Mouse (Mus musculus): ENCODE measurements around the gene D130043K22Rik. TPM values are rescaled to one million over a fixed set of nuclear protein-coding genes. Genes with fewer than 3 reads are reported as not detected.

Gene D130043K22Rik
- polyA plus RNA-seq, 1 experiment from 2014 or later = 0.58 TPM

DNA sequence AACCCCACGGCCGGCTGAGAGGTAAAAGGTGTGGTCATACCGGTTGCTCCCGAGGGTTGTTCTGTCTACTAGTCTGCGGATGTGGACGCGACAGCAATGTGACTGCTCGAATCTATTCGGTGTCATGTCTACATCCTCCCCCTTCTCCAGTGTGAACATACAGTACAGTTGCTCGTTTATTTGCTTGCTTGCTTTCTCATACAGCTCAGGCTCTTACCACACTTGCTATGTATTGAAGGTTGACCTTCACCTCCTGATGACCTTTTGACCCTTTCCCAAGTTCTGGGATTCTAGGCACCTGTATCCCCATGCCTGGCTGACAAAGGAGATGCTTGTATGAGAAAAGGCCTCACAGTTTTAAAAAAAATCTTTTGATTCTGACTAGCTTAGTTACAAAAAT is 22.9 kb downstream of the D130043K22Rik start:
- 90% methylated on average over 10 of the region's 10 CpGs for WGBS
- no peak overlapping the region for H3K4me3 ChIP-seq
- no peak for ATAC-seq (ENCODE audit: insufficient number of reproducible peaks, insufficient read depth, low FRiP score, low TSS enrichment)
- no peaks in the 10 kb centered on the region for H3K9me3 ChIP-seq
- H3K27me3 ChIP-seq = no peaks in the 10 kb centered on the region
- H3K4me1 ChIP-seq = no peaks in the 10 kb centered on the region
- no peak overlapping the region for H3K4me2 ChIP-seq (replicated peaks)
- no peak overlapping the region for H3K9ac ChIP-seq
- no peaks in the 10 kb centered on the region for H3K36me3 ChIP-seq
- H3K27ac ChIP-seq = no peak overlapping the region

DNA sequence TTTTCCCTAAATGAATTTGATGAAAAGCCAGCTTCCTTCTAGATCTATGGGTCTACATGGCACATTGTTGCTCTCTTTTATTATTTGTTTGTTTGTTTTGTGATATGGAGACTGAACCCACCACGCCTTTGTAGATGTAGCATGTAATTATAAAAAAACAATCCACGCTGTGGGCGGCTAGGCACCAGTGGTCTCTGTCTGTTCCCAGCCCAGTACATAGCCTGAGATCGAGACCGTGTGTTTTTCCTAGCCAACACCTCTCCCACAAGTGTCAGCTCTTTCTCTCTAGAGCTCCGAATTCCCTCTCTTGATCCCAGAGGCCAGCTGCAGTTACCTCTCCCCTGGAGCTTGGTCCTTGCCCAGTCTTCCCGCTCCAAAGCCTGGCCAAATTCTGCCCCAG is 23.3 kb downstream of the D130043K22Rik start:
- no peak overlapping the region for H3K27ac ChIP-seq
- no peaks in the 10 kb centered on the region for H3K4me1 ChIP-seq
- no peak overlapping the region for H3K9ac ChIP-seq
- no peak for ATAC-seq (ENCODE audit: insufficient number of reproducible peaks, insufficient read depth, low FRiP score, low TSS enrichment)
- H3K4me2 ChIP-seq (replicated peaks) = no peak overlapping the region
- no peaks in the 10 kb centered on the region for H3K36me3 ChIP-seq
- H3K4me3 ChIP-seq = no peak overlapping the region
- H3K9me3 ChIP-seq = no peaks in the 10 kb centered on the region
- WGBS = 87% methylated on average over 7 of the region's 7 CpGs
- H3K27me3 ChIP-seq = no peaks in the 10 kb centered on the region

DNA sequence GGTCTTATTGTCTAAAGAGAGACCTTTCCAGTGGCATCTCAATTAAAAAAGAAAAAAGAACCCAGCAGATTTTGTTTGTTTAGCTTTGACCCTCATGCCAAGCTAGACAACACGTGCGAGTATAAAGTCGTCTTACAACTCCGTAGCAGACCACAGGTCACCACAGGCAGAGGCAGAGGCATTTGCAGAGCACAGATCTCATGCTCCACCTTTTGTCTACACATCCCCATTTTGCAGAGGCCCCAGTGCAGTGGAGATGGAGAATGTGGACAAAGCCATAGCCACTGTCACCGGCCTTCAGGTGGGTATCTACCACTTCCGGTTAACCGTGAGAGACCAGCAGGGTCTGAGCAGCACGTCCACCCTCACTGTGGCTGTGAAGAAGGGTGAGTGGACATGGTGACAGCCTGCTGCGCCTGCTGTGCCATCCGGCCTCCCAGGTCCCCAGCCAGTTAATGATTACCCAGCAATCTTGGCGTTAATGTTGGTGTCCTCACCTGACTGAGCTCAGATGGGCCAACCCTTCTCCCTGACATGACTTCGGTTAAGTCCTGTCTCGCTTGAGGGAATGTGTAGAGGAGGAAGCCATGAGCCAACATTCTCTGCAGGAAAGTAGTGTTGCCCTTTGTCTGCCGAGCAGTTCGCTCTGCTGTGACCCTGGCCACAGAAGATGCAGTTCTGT is 34.6 kb downstream of the D130043K22Rik start:
- H3K27me3 ChIP-seq = no peaks in the 10 kb centered on the region
- WGBS = 88% methylated on average over 15 of the region's 15 CpGs
- ATAC-seq (ENCODE audit: insufficient number of reproducible peaks, insufficient read depth, low FRiP score, low TSS enrichment) = no peak
- H3K9me3 ChIP-seq = 0 out of 2 replicates have a peak, but pooled peaks cover 6% of the 10 kb centered on the region
- H3K27ac ChIP-seq = no peak overlapping the region
- no peak overlapping the region for H3K9ac ChIP-seq
- no peak overlapping the region for H3K4me2 ChIP-seq (replicated peaks)
- H3K36me3 ChIP-seq = no peaks in the 10 kb centered on the region
- no peak overlapping the region for H3K4me3 ChIP-seq
- H3K4me1 ChIP-seq = no peaks in the 10 kb centered on the region

DNA sequence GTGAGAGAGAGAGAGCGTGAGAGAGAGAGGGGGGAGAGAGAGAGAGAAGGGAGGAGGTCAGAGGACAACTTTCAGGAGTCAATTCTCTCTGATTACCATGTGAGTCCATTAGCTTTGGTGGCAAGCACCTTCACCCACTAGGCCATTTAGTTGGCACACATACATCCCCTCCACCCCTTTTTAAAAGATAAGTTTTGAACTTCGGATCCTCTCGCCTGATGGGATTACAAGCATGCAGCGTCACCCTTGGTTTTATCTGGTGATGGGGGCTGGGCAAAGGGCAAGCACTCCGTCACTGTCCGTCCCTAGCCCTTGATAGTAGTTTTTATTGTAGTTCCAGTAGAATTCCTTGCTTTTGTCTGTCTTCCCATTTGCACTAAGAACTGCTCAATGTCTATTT is 35.3 kb downstream of the D130043K22Rik start:
- Histone ChIP-seq H3K4me2 (replicated peaks) (no peak overlapping the region), H3K27ac (no peak overlapping the region), H3K9ac (no peak overlapping the region), H3K4me3 (no peak overlapping the region), H3K27me3 (no peaks in the 10 kb centered on the region), H3K9me3 (0 out of 2 replicates have a peak, but pooled peaks cover 6% of the 10 kb centered on the region), H3K4me1 (no peaks in the 10 kb centered on the region), H3K36me3 (no peaks in the 10 kb centered on the region)
- 87% methylated on average over 6 of the region's 6 CpGs for WGBS
- ATAC-seq (ENCODE audit: insufficient number of reproducible peaks, insufficient read depth, low FRiP score, low TSS enrichment) = no peak

DNA sequence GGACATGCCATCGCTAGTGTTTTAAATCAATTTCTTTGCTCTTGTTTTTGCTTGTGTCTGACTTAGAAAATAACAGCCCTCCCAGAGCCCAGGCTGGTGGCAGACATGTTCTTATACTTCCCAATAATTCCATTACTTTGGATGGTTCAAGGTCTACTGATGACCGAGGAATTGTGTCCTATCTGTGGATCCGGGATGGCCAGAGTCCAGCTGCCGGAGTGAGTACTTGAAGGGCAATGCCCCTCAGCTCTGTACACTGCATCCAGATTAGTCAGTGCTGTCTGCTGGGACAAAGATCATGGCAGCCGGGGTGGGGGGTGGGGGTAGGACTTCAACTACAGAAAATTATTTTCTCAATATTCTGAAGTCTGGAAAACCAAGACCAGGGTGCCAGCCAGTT is 35.8 kb downstream of the D130043K22Rik start:
- H3K4me2 ChIP-seq (replicated peaks) = no peak overlapping the region
- 90% methylated on average over 5 of the region's 5 CpGs for WGBS
- no peak overlapping the region for H3K4me3 ChIP-seq
- no peaks in the 10 kb centered on the region for H3K4me1 ChIP-seq
- H3K36me3 ChIP-seq = no peaks in the 10 kb centered on the region
- H3K27me3 ChIP-seq = no peaks in the 10 kb centered on the region
- no peak overlapping the region for H3K9ac ChIP-seq
- ATAC-seq (ENCODE audit: insufficient number of reproducible peaks, insufficient read depth, low FRiP score, low TSS enrichment) = no peak
- 0 out of 2 replicates have a peak, but pooled peaks cover 1% of the 10 kb centered on the region for H3K9me3 ChIP-seq
- H3K27ac ChIP-seq = no peak overlapping the region

DNA sequence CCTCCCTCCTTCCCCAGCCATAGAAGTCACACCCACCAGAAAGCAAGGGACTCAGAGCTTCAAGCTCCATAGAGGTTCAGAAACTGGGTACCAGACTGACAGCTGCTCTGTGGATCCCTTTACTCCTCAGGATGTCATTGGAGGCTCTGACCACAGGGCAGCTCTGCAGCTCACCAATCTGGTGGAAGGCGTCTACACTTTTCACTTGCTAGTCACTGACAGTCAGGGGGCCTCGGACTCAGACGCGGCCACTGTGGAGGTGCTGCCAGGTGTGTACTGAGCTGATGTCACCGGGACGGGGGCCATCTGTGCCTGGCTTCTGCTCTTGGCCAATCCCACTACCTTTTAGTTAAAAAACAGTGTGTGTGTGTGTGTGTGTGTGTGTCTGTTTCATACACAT is 37.5 kb downstream of the D130043K22Rik start:
- ATAC-seq (ENCODE audit: insufficient number of reproducible peaks, insufficient read depth, low FRiP score, low TSS enrichment) = no peak
- Histone ChIP-seq H3K27ac (no peak overlapping the region), H3K4me2 (replicated peaks) (no peak overlapping the region), H3K4me1 (no peaks in the 10 kb centered on the region), H3K9me3 (no peaks in the 10 kb centered on the region), H3K9ac (no peak overlapping the region), H3K36me3 (no peaks in the 10 kb centered on the region), H3K4me3 (no peak overlapping the region), H3K27me3 (no peaks in the 10 kb centered on the region)
- WGBS = 95% methylated on average over 6 of the region's 6 CpGs

DNA sequence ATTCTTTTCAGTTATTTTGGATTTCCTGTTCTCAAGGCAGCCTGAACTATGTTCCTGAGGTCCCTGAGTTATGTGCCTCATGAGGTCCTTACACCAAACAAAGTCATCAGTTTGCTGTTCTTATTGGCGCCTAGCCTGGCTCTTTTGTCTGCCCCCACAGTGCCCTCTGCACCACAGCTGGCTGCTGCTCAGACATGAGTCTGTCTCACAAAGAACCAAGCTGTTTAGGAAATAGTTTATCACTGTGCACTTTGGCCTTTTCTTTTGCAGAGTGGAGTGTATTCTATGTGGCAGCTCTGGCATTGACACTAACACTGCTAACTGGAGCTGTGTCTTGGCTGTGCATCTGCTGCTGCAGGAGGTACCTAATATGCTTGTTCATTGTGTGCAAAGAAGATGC is 44.6 kb downstream of the D130043K22Rik start:
- H3K27me3 ChIP-seq = no peaks in the 10 kb centered on the region
- no peak for ATAC-seq (ENCODE audit: insufficient number of reproducible peaks, insufficient read depth, low FRiP score, low TSS enrichment)
- H3K4me2 ChIP-seq (replicated peaks) = no peak overlapping the region
- no peaks in the 10 kb centered on the region for H3K36me3 ChIP-seq
- H3K4me3 ChIP-seq = no peak overlapping the region
- no peaks in the 10 kb centered on the region for H3K9me3 ChIP-seq
- WGBS = 71% methylated on average over 1 of the region's 1 CpGs
- no peaks in the 10 kb centered on the region for H3K4me1 ChIP-seq
- H3K27ac ChIP-seq = no peak overlapping the region
- no peak overlapping the region for H3K9ac ChIP-seq

DNA sequence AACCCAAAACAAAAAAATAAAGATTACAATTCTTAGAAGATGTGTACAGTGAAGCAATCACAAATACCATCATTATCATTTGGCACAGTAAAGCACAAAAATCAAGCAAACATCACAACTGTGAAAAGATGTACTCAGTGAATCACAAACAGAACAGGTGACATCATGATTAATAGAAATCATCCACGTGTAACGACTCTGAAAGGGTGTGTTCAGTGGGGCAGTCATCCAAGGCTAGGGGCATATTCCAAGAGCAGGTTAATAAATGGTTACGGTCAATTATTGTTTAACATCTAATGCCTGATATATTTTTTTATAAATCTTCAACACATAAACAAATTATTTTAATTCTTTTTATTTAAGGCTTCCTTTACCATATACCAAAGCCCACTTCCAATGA is 47.6 kb downstream of the D130043K22Rik start:
- H3K9ac ChIP-seq = no peak overlapping the region
- 93% methylated on average over 3 of the region's 3 CpGs for WGBS
- H3K27ac ChIP-seq = no peak overlapping the region
- H3K27me3 ChIP-seq = no peaks in the 10 kb centered on the region
- H3K4me2 ChIP-seq (replicated peaks) = no peak overlapping the region
- no peaks in the 10 kb centered on the region for H3K36me3 ChIP-seq
- no peak overlapping the region for H3K4me3 ChIP-seq
- ATAC-seq (ENCODE audit: insufficient number of reproducible peaks, insufficient read depth, low FRiP score, low TSS enrichment) = no peak
- H3K4me1 ChIP-seq = no peaks in the 10 kb centered on the region
- no peaks in the 10 kb centered on the region for H3K9me3 ChIP-seq

DNA sequence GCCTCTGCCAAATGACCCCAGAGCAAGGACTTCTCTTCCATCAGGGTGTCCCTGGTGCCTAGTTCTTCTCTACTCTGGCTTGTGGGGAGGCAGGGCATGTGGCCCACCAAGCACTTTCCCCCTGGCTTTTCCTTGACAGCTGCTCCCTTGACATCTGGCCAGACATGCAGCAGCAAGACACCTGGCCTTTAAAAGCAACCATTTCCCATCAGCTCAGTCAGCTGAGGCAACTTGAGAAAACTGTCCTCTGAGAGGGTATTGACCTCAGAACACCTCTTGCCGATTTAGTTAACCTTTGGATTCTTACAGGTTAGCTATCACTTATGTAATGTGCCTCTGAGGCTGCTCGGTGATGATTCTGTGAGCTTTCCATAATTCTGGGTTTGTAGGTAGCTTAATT is 48.9 kb downstream of the D130043K22Rik start:
- Histone ChIP-seq H3K4me3 (no peak overlapping the region), H3K4me1 (no peaks in the 10 kb centered on the region), H3K9me3 (no peaks in the 10 kb centered on the region), H3K9ac (no peak overlapping the region), H3K27ac (no peak overlapping the region), H3K36me3 (no peaks in the 10 kb centered on the region), H3K4me2 (replicated peaks) (no peak overlapping the region), H3K27me3 (no peaks in the 10 kb centered on the region)
- 77% methylated on average over 2 of the region's 2 CpGs for WGBS
- ATAC-seq (ENCODE audit: insufficient number of reproducible peaks, insufficient read depth, low FRiP score, low TSS enrichment) = no peak

DNA sequence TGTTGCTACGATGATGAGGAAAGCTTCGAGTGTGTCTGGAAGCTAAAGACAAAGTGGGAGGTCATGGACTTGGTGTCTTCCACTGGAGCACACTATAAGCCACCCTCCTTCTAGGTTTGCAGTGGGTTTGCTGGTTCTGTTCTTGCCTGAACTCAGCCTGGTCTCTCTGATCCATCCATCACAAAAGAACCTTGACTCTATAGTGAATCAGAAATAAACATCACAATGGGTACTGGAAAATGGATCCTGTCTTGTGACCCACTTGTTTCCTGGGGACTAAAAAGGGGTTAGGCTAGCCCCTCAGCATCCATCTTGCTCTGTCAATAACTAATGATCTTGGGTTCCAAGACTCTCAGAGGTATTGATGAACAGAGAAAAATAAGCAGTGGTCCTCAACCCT is 57.0 kb downstream of the D130043K22Rik start:
- Histone ChIP-seq H3K27me3 (no peaks in the 10 kb centered on the region), H3K4me3 (no peak overlapping the region), H3K36me3 (no peaks in the 10 kb centered on the region), H3K4me1 (no peaks in the 10 kb centered on the region), H3K27ac (no peak overlapping the region), H3K4me2 (replicated peaks) (no peak overlapping the region), H3K9ac (no peak overlapping the region), H3K9me3 (no peaks in the 10 kb centered on the region)
- ATAC-seq (ENCODE audit: insufficient number of reproducible peaks, insufficient read depth, low FRiP score, low TSS enrichment) = no peak
- WGBS = 87% methylated on average over 2 of the region's 2 CpGs

DNA sequence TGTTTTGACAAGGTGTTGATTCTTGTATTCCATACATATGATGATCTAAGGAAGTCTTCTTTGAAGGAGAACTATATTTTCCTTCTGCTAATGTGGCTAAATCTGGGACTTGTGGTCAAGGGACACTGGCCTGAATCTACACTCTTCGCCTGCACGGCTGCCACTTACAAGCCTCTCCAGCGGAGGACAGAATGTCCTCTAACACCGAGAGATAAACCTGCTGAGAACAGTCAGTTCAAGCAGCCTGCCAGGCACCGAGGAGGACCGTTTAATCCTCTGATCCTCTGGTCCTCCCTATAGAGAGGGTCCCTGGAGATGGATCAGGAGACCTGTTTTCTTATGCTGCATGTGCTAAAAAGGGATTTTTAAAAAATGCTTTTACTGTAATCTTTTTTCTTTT is 58.5 kb downstream of the D130043K22Rik start:
- ATAC-seq (ENCODE audit: insufficient number of reproducible peaks, insufficient read depth, low FRiP score, low TSS enrichment) = no peak
- no peak overlapping the region for H3K4me2 ChIP-seq (replicated peaks)
- H3K36me3 ChIP-seq = no peaks in the 10 kb centered on the region
- H3K27me3 ChIP-seq = no peaks in the 10 kb centered on the region
- H3K9me3 ChIP-seq = no peaks in the 10 kb centered on the region
- no peak overlapping the region for H3K4me3 ChIP-seq
- no peaks in the 10 kb centered on the region for H3K4me1 ChIP-seq
- 83% methylated on average over 6 of the region's 6 CpGs for WGBS
- no peak overlapping the region for H3K9ac ChIP-seq
- H3K27ac ChIP-seq = no peak overlapping the region

DNA sequence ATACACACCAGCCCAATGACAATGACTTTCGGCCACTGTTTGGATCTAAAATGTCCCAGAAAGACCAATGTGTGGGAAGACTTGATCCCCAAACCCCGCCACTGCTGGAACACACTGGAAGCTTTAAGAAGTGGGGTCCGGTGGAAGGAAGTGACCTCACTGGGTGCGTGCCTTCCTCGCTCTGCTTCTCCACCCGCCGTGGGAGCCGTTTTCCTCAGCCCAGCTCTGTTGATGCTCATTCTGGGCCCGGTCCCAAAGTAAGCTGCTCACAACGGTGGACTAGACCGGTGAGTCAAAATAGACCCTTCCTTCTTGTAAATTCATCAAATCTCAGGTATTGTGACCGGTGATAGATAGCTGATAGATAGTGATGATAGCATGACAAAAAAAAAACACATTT is 60.5 kb downstream of the D130043K22Rik start:
- Histone ChIP-seq H3K27ac (no peak overlapping the region), H3K9me3 (no peaks in the 10 kb centered on the region)
- 89% methylated on average over 12 of the region's 12 CpGs for WGBS

More for the DNA sequence above, 60.5 kb downstream of the D130043K22Rik start:
- Histone ChIP-seq H3K36me3 (no peaks in the 10 kb centered on the region), H3K4me1 (no peaks in the 10 kb centered on the region), H3K27me3 (no peaks in the 10 kb centered on the region), H3K4me2 (replicated peaks) (no peak overlapping the region), H3K4me3 (no peak overlapping the region), H3K9ac (no peak overlapping the region)
- ATAC-seq (ENCODE audit: insufficient number of reproducible peaks, insufficient read depth, low FRiP score, low TSS enrichment) = no peak

Measured in embryonic facial prominence, embryonic 12.5 days (tissue).